Mouse (Mus musculus) CH12.LX (cell line): Measurements from ENCODE around the gene Lsp1. TPM values are rescaled to one million over a fixed set of nuclear protein-coding genes. Genes with fewer than 3 reads are reported as not detected.

Experiments used
- DNase-seq: peaks from one replicate; pipeline ENCODE4 v3.0.0-alpha.2; 2013; ENCODE audit errors: extremely low read depth
- H3K27ac ChIP-seq: 2 replicates; pipeline ENCODE4 v1.5.1; 2012; ENCODE audit warnings: low read depth, mild to moderate bottlenecking, control low read depth, moderate library complexity; ENCODE audit not compliant: insufficient read depth
- H3K27me3 ChIP-seq: replicated peaks from 2 replicates; pipeline ENCODE3; 2012; ENCODE audit warnings: inconsistent platforms
- H3K36me3 ChIP-seq, 2 experiments: replicated peaks in 1 of 2; 2 replicates each; pipeline versions ENCODE3 to v1.6.1; 2012; ENCODE audit warnings: inconsistent platforms in 1 of 2, low read length in 1 of 2, mild to moderate bottlenecking in 1 of 2, mixed read lengths in 1 of 2, moderate library complexity in 1 of 2; ENCODE audit not compliant: control insufficient read depth in 1 of 2, insufficient read depth in 1 of 2
- H3K4me1 ChIP-seq, 2 experiments: 2 replicates each; pipeline ENCODE4 v1.6.1; 2012; ENCODE audit warnings: inconsistent platforms in 1 of 2, moderate library complexity in 1 of 2; ENCODE audit not compliant: insufficient read depth in 2 of 2, control insufficient read depth in 1 of 2
- H3K4me2 ChIP-seq: 2 replicates; pipeline ENCODE4 v1.6.1; 2012; ENCODE audit warnings: low read depth, mild to moderate bottlenecking, control low read depth; ENCODE audit not compliant: poor library complexity, insufficient read depth, severe bottlenecking
- H3K4me3 ChIP-seq, 3 experiments: fragments of 150-350 bp in 1 of 3; sonication (generic) in 1 of 3; replicated peaks in 1 of 3; 2 replicates each; pipeline versions ENCODE3 to v1.5.1; 2011 to 2012; ENCODE audit warnings: low read depth in 2 of 3, low read length in 2 of 3, mild to moderate bottlenecking in 2 of 3, moderate library complexity in 2 of 3, control low read depth in 1 of 3, improper control_type of control experiment in 1 of 3, inconsistent platforms in 1 of 3, mixed read lengths in 1 of 3; ENCODE audit not compliant: poor library complexity in 1 of 3
- H3K79me2 ChIP-seq: replicated peaks from 2 replicates; pipeline ENCODE4 v1.6.1; 2012; ENCODE audit warnings: mild to moderate bottlenecking, moderate library complexity; ENCODE audit not compliant: control insufficient read depth, poor library complexity, insufficient read depth, severe bottlenecking; ENCODE audit errors: extremely low read depth
- H3K9ac ChIP-seq: 2 replicates; pipeline ENCODE4 v1.6.1; 2012; ENCODE audit warnings: low read depth, mild to moderate bottlenecking, control low read depth, moderate library complexity; ENCODE audit not compliant: insufficient read depth
- H3K9me3 ChIP-seq: replicated peaks from 2 replicates; pipeline ENCODE3; 2012; ENCODE audit warnings: low read length, inconsistent platforms, mixed read lengths
- BHLHE40 ChIP-seq: IDR thresholded peaks from 2 replicates; pipeline ENCODE4 v1.6.1; 2011; ENCODE audit warnings: mild to moderate bottlenecking, low read depth, low read length, improper control_type of control experiment
- CHD2 ChIP-seq: IDR thresholded peaks from 2 replicates; pipeline ENCODE4 v1.6.1; 2011; ENCODE audit warnings: low read length, improper control_type of control experiment
- CTCF ChIP-seq, 2 experiments: IDR thresholded peaks in 1 of 2; conservative IDR thresholded peaks in 1 of 2; 2 replicates each; pipeline ENCODE4 v1.5.1; 2011 to 2012; ENCODE audit warnings: low read depth in 2 of 2, low read length in 2 of 2, improper control_type of control experiment in 1 of 2, inconsistent platforms in 1 of 2, mild to moderate bottlenecking in 1 of 2, moderate library complexity in 1 of 2
- EP300 ChIP-seq: IDR thresholded peaks from 2 replicates; pipeline ENCODE4 v1.6.1; 2011; ENCODE audit warnings: low read length, improper control_type of control experiment
- ETS1 ChIP-seq: conservative IDR thresholded peaks from 2 replicates; pipeline ENCODE4 v1.6.1; 2012; ENCODE audit warnings: low read depth, mild to moderate bottlenecking, inconsistent platforms, low read length, improper control_type of control experiment, moderate library complexity
- IRF4 ChIP-seq: IDR thresholded peaks from 2 replicates; pipeline ENCODE4 v1.6.1; 2014; ENCODE audit warnings: low read depth, mild to moderate bottlenecking, inconsistent platforms, low read length, improper control_type of control experiment
- JUN ChIP-seq: IDR thresholded peaks from 2 replicates; pipeline ENCODE4 v1.6.1; 2011; ENCODE audit warnings: low read depth, mild to moderate bottlenecking, low read length, improper control_type of control experiment, moderate library complexity; ENCODE audit not compliant: insufficient read depth
- JUND ChIP-seq: conservative IDR thresholded peaks from 2 replicates; pipeline ENCODE4 v1.6.1; 2011; ENCODE audit warnings: low read depth, low read length, improper control_type of control experiment
- KAT2A ChIP-seq: IDR thresholded peaks from 2 replicates; pipeline ENCODE4 v1.6.1; 2012; ENCODE audit warnings: low read length, improper control_type of control experiment, inconsistent platforms; ENCODE audit not compliant: insufficient replicate concordance
- MEF2A ChIP-seq: IDR thresholded peaks from 2 replicates; pipeline ENCODE4 v1.6.1; 2014; ENCODE audit warnings: low read depth, mild to moderate bottlenecking, inconsistent platforms, low read length, improper control_type of control experiment, borderline replicate concordance
- MXI1 ChIP-seq: IDR thresholded peaks from 2 replicates; pipeline ENCODE4 v1.6.1; 2011; ENCODE audit warnings: mild to moderate bottlenecking, low read depth, low read length, improper control_type of control experiment
- NELFE ChIP-seq: IDR thresholded peaks from 2 replicates; pipeline ENCODE4 v1.6.1; 2011; ENCODE audit warnings: low read depth, low read length, improper control_type of control experiment
- SIN3A ChIP-seq: IDR thresholded peaks from 2 replicates; pipeline ENCODE4 v1.6.1; 2012; ENCODE audit warnings: low read length, improper control_type of control experiment, inconsistent platforms
- TBP ChIP-seq: conservative IDR thresholded peaks from 2 replicates; pipeline ENCODE4 v1.6.1; 2011; ENCODE audit warnings: low read depth, low read length, improper control_type of control experiment
- USF1 ChIP-seq: IDR thresholded peaks from 2 replicates; pipeline ENCODE4 v1.6.1; 2014; ENCODE audit warnings: low read depth, mild to moderate bottlenecking, inconsistent platforms, low read length, improper control_type of control experiment
- ZC3H11A ChIP-seq: IDR thresholded peaks from 2 replicates; pipeline ENCODE4 v1.6.1; 2012; ENCODE audit warnings: low read depth, mild to moderate bottlenecking, inconsistent platforms, low read length, improper control_type of control experiment
- ZKSCAN1 ChIP-seq: IDR thresholded peaks from 2 replicates; pipeline ENCODE4 v1.6.1; 2012; ENCODE audit warnings: low read depth, inconsistent platforms, low read length, improper control_type of control experiment, borderline replicate concordance
- dilution Hi-C: fragments of 300-500 bp; cut with MboI; formaldehyde crosslinking; loops from 2 replicates; pipeline ENCODE4 v1.14.3; 2020; ENCODE audit warnings: low sequenced_read_pairs; ENCODE audit not compliant: extremely low pct_unique_long_range_greater_than_20kb, extremely low pct_ligation_motif_present
- in situ Hi-C: fragments of 300-500 bp; cut with MboI; formaldehyde crosslinking; loops from 3 replicates; pipeline ENCODE4 v1.14.3; 2019; ENCODE audit warnings: low sequenced_read_pairs, low pct_ligation_motif_present, low pct_unique_long_range_greater_than_20kb, mixed read lengths
- polyA plus RNA-seq: library from polyadenylated mRNA; unstranded; fragments of >175 nt; gene quantifications from 2 replicates; pipeline ENCODE4 v1.2.1, GENCODE M21; 2012; ENCODE audit warnings: low read depth; ENCODE audit not compliant: insufficient read length
- total RNA-seq, 2 experiments: library from RNA; depleted of rRNA; stranded (reverse); fragments of 300-350 nt in 1 of 2; fragments of >200 nt in 1 of 2; gene quantifications; 2 replicates each; pipeline ENCODE4 v1.2.3; 2012 to 2014

The Lsp1 gene
- total and polyA plus RNA-seq, 3 experiments, result 364 to 715 (median 367) TPM

DNA sequence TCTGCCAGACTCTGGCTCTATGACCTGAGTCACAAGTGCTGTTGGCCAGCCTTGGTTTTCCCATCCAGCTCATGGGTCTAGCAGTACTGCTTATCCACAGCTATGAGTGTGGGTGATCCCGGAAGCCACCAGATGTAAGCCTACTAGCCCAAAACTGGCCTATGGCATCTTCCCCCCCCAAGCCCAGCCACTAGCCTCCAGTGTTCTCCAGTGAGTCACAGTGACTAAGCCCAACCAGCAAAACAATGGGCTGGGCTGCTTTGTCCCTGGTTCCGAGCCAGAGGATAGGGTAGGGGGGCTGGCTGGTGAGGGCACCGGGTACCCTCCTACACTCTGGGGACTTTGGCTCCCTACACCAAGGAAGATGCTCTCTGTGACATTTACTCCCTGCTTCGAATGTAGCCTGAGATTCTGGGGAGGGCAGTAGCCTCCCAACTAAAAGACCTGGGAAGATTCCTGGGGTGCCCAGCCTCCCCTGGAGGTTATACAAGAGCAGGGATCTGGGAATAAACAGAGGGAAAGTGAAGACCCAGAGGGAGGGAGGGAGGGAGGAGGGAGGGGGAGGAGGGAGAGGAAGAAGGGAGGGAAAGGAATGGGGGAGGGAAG is 10.3 kb downstream of the Lsp1 start:
- Histone ChIP-seq H3K4me2 (no peak overlapping the region), H3K27ac (no peak overlapping the region)
- peak; percentile 11 for DNase-seq

GRCm38 (mm10) chr7:142471414-142471861 is 10.8 kb downstream of the Lsp1 start:
- dilution Hi-C loops (no loop called here), in situ Hi-C loops (loop anchor here (25.0 kb wide), 1 partner anchor 541 kb away; the partner anchor contains the start of gene Tspan32)
- no peak for TF ChIP-seq KAT2A
- TF ChIP-seq JUND, result no peak
- no peak for TF ChIP-seq CHD2
- TF ChIP-seq MEF2A, result no peak
- TF ChIP-seq JUN, result no peak
- H3K27ac ChIP-seq, result no peak overlapping the region
- H3K4me3 ChIP-seq, result no peak overlapping the region
- peaks cover 11 to 94% of the 10 kb centered on the region in 2 experiments for H3K4me1 ChIP-seq
- no peak overlapping the region for H3K9ac ChIP-seq
- H3K36me3 ChIP-seq, result peaks cover 59 to 97% of the 10 kb centered on the region in 2 experiments
- no peak overlapping the region for H3K4me2 ChIP-seq
- no peaks in the 10 kb centered on the region for H3K9me3 ChIP-seq
- no peaks in the 10 kb centered on the region for H3K27me3 ChIP-seq
- no peak for DNase-seq
- H3K79me2 ChIP-seq, result peaks cover 53% of the 10 kb centered on the region

More for the DNA sequence above, 10.3 kb downstream of the Lsp1 start:
- no peak overlapping the region for H3K4me3 ChIP-seq
- H3K36me3 ChIP-seq, result peaks cover 56 to 96% of the 10 kb centered on the region in 2 experiments
- in situ Hi-C loops (loop anchor here (25.0 kb wide), 1 partner anchor 541 kb away; the partner anchor contains the start of gene Tspan32), dilution Hi-C loops (no loop called here)
- H3K4me1 ChIP-seq, result peaks cover 12 to 92% of the 10 kb centered on the region in 2 experiments
- no peak overlapping the region for H3K9ac ChIP-seq
- no peaks in the 10 kb centered on the region for H3K9me3 ChIP-seq
- H3K27me3 ChIP-seq, result no peaks in the 10 kb centered on the region
- peaks cover 57% of the 10 kb centered on the region for H3K79me2 ChIP-seq
- TF ChIP-seq TBP (no peak), JUN (no peak), ZKSCAN1 (no peak), MXI1 (no peak), CTCF (conservative IDR thresholded peaks at IDR 0.05 in 1 of 2, IDR thresholded peaks at IDR 0.05 in 1 of 2; ENCODE audit: low read depth in 2 of 2, low read length in 2 of 2) (no peak), NELFE (no peak), IRF4 (no peak), USF1 (no peak), CHD2 (no peak), BHLHE40 (no peak), ZC3H11A (no peak), EP300 (no peak), ETS1 (no peak), SIN3A (no peak)
